8 mouse cellular contexts compared by ENCODE assay signal in genomic region chrX:74270902-74271551, GRCm38 (mm10). TPM values are rescaled to one million over a fixed set of nuclear protein-coding genes. Genes with fewer than 3 reads are reported as not detected.
DNase-seq lines count a peak whose midpoint lies in the region; ATAC-seq lines count a peak whose summit lies in the region.

No protein-coding gene starts in this region.

- H3K9ac ChIP-seq in forebrain, embryonic 11.5 days (ENCODE audit: low read length) = peak overlapping the region; percentile 72
- H3K9ac ChIP-seq in hindbrain, embryonic 16.5 days (ENCODE audit: low read depth, low read length) = peak overlapping the region; percentile 67
- peak overlapping the region; percentile 81 for H3K9ac ChIP-seq in liver, embryonic 13.5 days

- no peaks in the 10 kb centered on the region for H3K4me1 ChIP-seq in forebrain, embryonic 11.5 days (replicated peaks; ENCODE audit: control insufficient read depth, insufficient read depth, low read length)
- peaks cover 2% of the 10 kb centered on the region; the same call in 1 of the 2 replicates for H3K4me1 ChIP-seq in hindbrain, embryonic 16.5 days (ENCODE audit: control insufficient read depth, insufficient read depth, low read depth, low read length)
- H3K4me1 ChIP-seq in liver, embryonic 13.5 days (replicated peaks) = peaks cover 17% of the 10 kb centered on the region

- H3K27me3 ChIP-seq in forebrain, embryonic 11.5 days (ENCODE audit: control insufficient read depth, insufficient read depth, low read length) = no peaks in the 10 kb centered on the region
- no peaks in the 10 kb centered on the region for H3K27me3 ChIP-seq in hindbrain, embryonic 16.5 days (replicated peaks; ENCODE audit: control insufficient read depth, insufficient read depth, low read length)
- no peaks in the 10 kb centered on the region for H3K27me3 ChIP-seq in liver, embryonic 13.5 days

- WGBS in forebrain, embryonic 11.5 days = 14% methylated on average over 27 of the region's 27 CpGs
- WGBS in hindbrain, embryonic 16.5 days = 18% methylated on average over 27 of the region's 27 CpGs
- WGBS in liver, embryonic 13.5 days (ENCODE audit: insufficient replicate concordance) = 11% methylated on average over 27 of the region's 27 CpGs

- H3K4me3 ChIP-seq in forebrain, embryonic 11.5 days (ENCODE audit: low read depth, low read length) = peak overlapping the region; percentile 42
- peak overlapping the region; percentile 52 for H3K4me3 ChIP-seq in hindbrain, embryonic 16.5 days (ENCODE audit: low read length)
- H3K4me3 ChIP-seq in liver, embryonic 13.5 days (replicated peaks) = peak overlapping the region; percentile 70

- peak overlapping the region; percentile 58 for H3K4me2 ChIP-seq in forebrain, embryonic 11.5 days (ENCODE audit: low read depth, low read length, severe bottlenecking)
- H3K4me2 ChIP-seq in hindbrain, embryonic 16.5 days (ENCODE audit: low read length) = peak overlapping the region; percentile 61
- peak overlapping the region; percentile 67 for H3K4me2 ChIP-seq in liver, embryonic 13.5 days

- DNase-seq in heart, adult 11 months = peak; percentile 94
- DNase-seq in heart, adult 8-10 months (ENCODE audit: low spot score) = no peak
- DNase-seq in T-cell, adult 2 months (ENCODE audit: low spot score) = peak; percentile 14
- peak; percentile 67 for DNase-seq in forebrain, embryonic 11.5 days (ENCODE audit: low spot score)
- no peak for DNase-seq in liver, embryonic 13.5 days
- DNase-seq in natural killer cell, adult 2 months (ENCODE audit: low spot score in 2 of 2) = peak; percentile 49 to 64
- no peak for DNase-seq in left cerebral cortex, postnatal 4 days

- H3K36me3 ChIP-seq in forebrain, embryonic 11.5 days (ENCODE audit: control insufficient read depth, insufficient read depth, low read length) = no peaks in the 10 kb centered on the region; the same call in 1 of the 2 replicates
- H3K36me3 ChIP-seq in hindbrain, embryonic 16.5 days (ENCODE audit: control insufficient read depth, insufficient read depth, low read length) = no peaks in the 10 kb centered on the region
- peaks cover 16% of the 10 kb centered on the region for H3K36me3 ChIP-seq in liver, embryonic 13.5 days

- intact Hi-C loops in left cerebral cortex, postnatal 4 days (cut with DNase I) = loop anchor here (5.0 kb wide), 1 partner anchor 36 kb away; no protein-coding TSS in a partner anchor

- H3K27ac ChIP-seq in forebrain, embryonic 11.5 days (ENCODE audit: low read depth, low read length) = 0 out of 2 replicates have a peak overlapping the region, but pooled peaks have one; percentile 37
- H3K27ac ChIP-seq in hindbrain, embryonic 16.5 days (ENCODE audit: low read depth, low read length) = peak overlapping the region; percentile 29; the same call in 1 of the 2 replicates
- peak overlapping the region; percentile 84 for H3K27ac ChIP-seq in liver, embryonic 13.5 days

- no peak for ATAC-seq in forebrain, embryonic 11.5 days (replicated peaks; ENCODE audit: low FRiP score)
- ATAC-seq in hindbrain, embryonic 16.5 days = no peak
- ATAC-seq in liver, embryonic 13.5 days (ENCODE audit: low read depth) = no peak

- no peaks in the 10 kb centered on the region for H3K9me3 ChIP-seq in forebrain, embryonic 11.5 days (ENCODE audit: control insufficient read depth, low read length)
- no peaks in the 10 kb centered on the region for H3K9me3 ChIP-seq in hindbrain, embryonic 16.5 days (ENCODE audit: control insufficient read depth, low read length)
- no peaks in the 10 kb centered on the region for H3K9me3 ChIP-seq in liver, embryonic 13.5 days (replicated peaks)

RNA-seq across cellular contexts. Expression of gene Rpl10, which starts 0.4 kb away (rescaled TPM):
- 100 to 1,000 TPM; 121 to 325 (median 211) TPM for total RNA-seq in heart, adult 8-10 months (2022)
- polyA plus RNA-seq in forebrain, embryonic 11.5 days (2014; fragmentation: Nextera tagmentation; extraction: Ambion mirVana) = 614 and 677 TPM in 2 replicates
- polyA plus RNA-seq in hindbrain, embryonic 16.5 days (2015; fragmentation: Nextera tagmentation; extraction: Ambion mirVana) = 342 and 444 TPM in 2 replicates
- 609 and 656 TPM in 2 replicates for polyA plus RNA-seq in liver, embryonic 13.5 days (2015; fragmentation: Nextera tagmentation; extraction: Ambion mirVana)
- 100 to 1,000 TPM; 264 to 422 TPM for total RNA-seq in left cerebral cortex, postnatal 4 days (2021)

RNA-seq across cellular contexts. Expression of gene Taz, which starts 10.7 kb away (rescaled TPM):
- 10 to 100 TPM; 47.1 to 63.2 (median 49.8) TPM for total RNA-seq in heart, adult 8-10 months (2022)
- polyA plus RNA-seq in forebrain, embryonic 11.5 days (2014; fragmentation: Nextera tagmentation; extraction: Ambion mirVana) = 58.1 and 64.3 TPM in 2 replicates
- 78.4 and 79.0 TPM in 2 replicates for polyA plus RNA-seq in hindbrain, embryonic 16.5 days (2015; fragmentation: Nextera tagmentation; extraction: Ambion mirVana)
- polyA plus RNA-seq in liver, embryonic 13.5 days (2015; fragmentation: Nextera tagmentation; extraction: Ambion mirVana) = 25.4 and 30.8 TPM in 2 replicates
- total RNA-seq in left cerebral cortex, postnatal 4 days (2021) = 10 to 100 TPM; 54.8 to 57.4 TPM

RNA-seq across cellular contexts. Expression of gene Dnase1l1, which starts 11.1 kb away (rescaled TPM):
- 10 to 100 TPM; 17.7 to 20.0 (median 18.3) TPM for total RNA-seq in heart, adult 8-10 months (2022)
- 3.5 and 5.2 TPM in 2 replicates for polyA plus RNA-seq in forebrain, embryonic 11.5 days (2014; fragmentation: Nextera tagmentation; extraction: Ambion mirVana)
- 4.4 and 4.7 TPM in 2 replicates for polyA plus RNA-seq in hindbrain, embryonic 16.5 days (2015; fragmentation: Nextera tagmentation; extraction: Ambion mirVana)
- polyA plus RNA-seq in liver, embryonic 13.5 days (2015; fragmentation: Nextera tagmentation; extraction: Ambion mirVana) = 21.0 and 22.1 TPM in 2 replicates
- total RNA-seq in left cerebral cortex, postnatal 4 days (2021) = 1 to 10 TPM; 2.5 to 5.0 TPM

RNA-seq across cellular contexts. Expression of gene Emd, which starts 16.5 kb away (rescaled TPM):
- total RNA-seq in heart, adult 8-10 months (2022) = 10 to 100 TPM; 31.5 to 38.2 (median 33.4) TPM
- polyA plus RNA-seq in forebrain, embryonic 11.5 days (2014; fragmentation: Nextera tagmentation; extraction: Ambion mirVana) = 27.0 and 28.0 TPM in 2 replicates
- polyA plus RNA-seq in hindbrain, embryonic 16.5 days (2015; fragmentation: Nextera tagmentation; extraction: Ambion mirVana) = 13.1 and 14.8 TPM in 2 replicates
- polyA plus RNA-seq in liver, embryonic 13.5 days (2015; fragmentation: Nextera tagmentation; extraction: Ambion mirVana) = 11.5 and 11.8 TPM in 2 replicates
- total RNA-seq in left cerebral cortex, postnatal 4 days (2021) = 10 to 100 TPM; 48.2 to 52.3 TPM

RNA-seq across cellular contexts. Expression of gene Flna, which starts 21.4 kb away (rescaled TPM):
- total RNA-seq in heart, adult 8-10 months (2022) = 10 to 100 TPM; 59.1 to 98.9 (median 79.2) TPM
- polyA plus RNA-seq in forebrain, embryonic 11.5 days (2014; fragmentation: Nextera tagmentation; extraction: Ambion mirVana) = 242 and 249 TPM in 2 replicates
- 77.4 and 103 TPM in 2 replicates for polyA plus RNA-seq in hindbrain, embryonic 16.5 days (2015; fragmentation: Nextera tagmentation; extraction: Ambion mirVana)
- 38.9 and 43.6 TPM in 2 replicates for polyA plus RNA-seq in liver, embryonic 13.5 days (2015; fragmentation: Nextera tagmentation; extraction: Ambion mirVana)
- total RNA-seq in left cerebral cortex, postnatal 4 days (2021) = 100 to 1,000 TPM; 434 to 445 TPM

Comparison
In these comparisons a context has a peak if more than half of its experiments do, and no peak if none do; other contexts are left out.
1. DNase-seq: peak in heart, adult 11 months (single experiment), T-cell, adult 2 months (single experiment), forebrain, embryonic 11.5 days (single experiment) and natural killer cell, adult 2 months (2 of 2); none in heart, adult 8-10 months (single experiment), liver, embryonic 13.5 days (single experiment) and left cerebral cortex, postnatal 4 days (single experiment).
2. H3K27ac ChIP-seq: peak in every context shown above with its lines; median percentile 84 in liver, embryonic 13.5 days; 37 in forebrain, embryonic 11.5 days; 29 in hindbrain, embryonic 16.5 days.
3. Peak in every context shown above with its lines, with median percentiles within 50 percentile points of each other: H3K4me2 ChIP-seq, H3K4me3 ChIP-seq and H3K9ac ChIP-seq.